Mouse (Mus musculus) erythroblast, adult 5-6 weeks (primary cell): Measurements from ENCODE around the gene Piwil1. TPM values are rescaled to one million over a fixed set of nuclear protein-coding genes. Genes with fewer than 3 reads are reported as not detected.
"Not testable (repeated sequence)": the region's sequence is repeated elsewhere in the genome, so short reads cannot be mapped to it uniquely, and the experiment has no call there.

Experiments used
- ATAC-seq: replicated peaks from 2 replicates; pipeline ENCODE4 v1.8.0; 2016; ENCODE audit warnings: moderate number of reproducible peaks, mild to moderate bottlenecking, moderate TSS enrichment, inconsistent platforms; ENCODE audit not compliant: poor library complexity, low FRiP score, severe bottlenecking
- total RNA-seq, 2 experiments: library from RNA; stranded (forward) in 1 of 2; stranded (reverse) in 1 of 2; fragments of 150-400 nt in 1 of 2; fragments of 200-764, 138-1000 nt in 1 of 2; gene quantifications; 2 replicates each; pipeline versions ENCODE4 v1.2.3 to v1.2.4; 2015 to 2017; ENCODE audit warnings: low replicate concordance in 2 of 2

The Piwil1 gene
- total RNA-seq, 2 experiments from 2014 or later: not detected

DNA sequence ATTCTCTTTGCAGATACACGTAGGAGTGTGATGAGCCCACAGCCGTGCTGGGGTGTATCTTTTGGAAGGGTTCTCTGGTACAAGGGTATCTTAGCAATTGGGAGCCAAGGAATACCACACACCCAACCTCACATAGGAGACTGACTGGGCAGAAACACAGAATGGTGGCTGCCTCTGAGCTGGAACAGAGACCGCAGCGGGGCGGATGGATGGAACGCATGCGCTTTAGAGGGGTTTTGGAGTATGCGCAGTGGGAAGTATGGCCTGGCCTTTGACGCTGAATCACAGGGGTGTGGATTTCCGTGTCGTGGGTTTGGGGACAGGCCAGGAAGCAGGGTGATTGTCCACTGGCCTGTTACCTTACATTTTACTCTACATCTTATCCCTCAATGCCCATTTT, 4.9 kb downstream of the Piwil1 start:
- ATAC-seq: no peak

DNA sequence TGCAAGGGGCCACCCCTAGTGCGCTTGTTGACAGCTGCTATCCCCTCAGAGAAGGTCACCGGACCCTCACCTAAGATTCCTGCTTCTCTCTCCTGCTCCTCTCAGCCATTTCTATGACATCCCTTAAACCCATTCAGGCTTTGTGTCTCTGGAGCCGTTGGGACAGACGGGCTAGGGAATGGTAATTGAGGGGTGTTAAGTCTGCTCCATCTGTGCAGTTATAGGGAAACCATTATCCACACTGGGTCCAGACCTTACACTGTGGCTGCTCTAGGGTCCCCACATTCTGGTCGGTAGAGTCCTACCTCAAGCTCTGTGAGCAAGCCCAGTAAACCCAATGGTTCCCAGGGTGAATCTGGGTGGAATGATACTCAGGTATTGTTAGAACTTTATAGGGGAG, 6.6 kb downstream of the Piwil1 start:
- no peak for ATAC-seq

GRCm38 (mm10) chr5:128710596-128710995, 8.3 kb downstream of the Piwil1 start:
- no peak for ATAC-seq

- ATAC-seq: no peak
Measured at GRCm38 (mm10) chr5:128711847-128712246, 9.5 kb downstream of the Piwil1 start.

- ATAC-seq: no peak
Measured at GRCm38 (mm10) chr5:128715171-128715570, 12.8 kb downstream of the Piwil1 start.

DNA sequence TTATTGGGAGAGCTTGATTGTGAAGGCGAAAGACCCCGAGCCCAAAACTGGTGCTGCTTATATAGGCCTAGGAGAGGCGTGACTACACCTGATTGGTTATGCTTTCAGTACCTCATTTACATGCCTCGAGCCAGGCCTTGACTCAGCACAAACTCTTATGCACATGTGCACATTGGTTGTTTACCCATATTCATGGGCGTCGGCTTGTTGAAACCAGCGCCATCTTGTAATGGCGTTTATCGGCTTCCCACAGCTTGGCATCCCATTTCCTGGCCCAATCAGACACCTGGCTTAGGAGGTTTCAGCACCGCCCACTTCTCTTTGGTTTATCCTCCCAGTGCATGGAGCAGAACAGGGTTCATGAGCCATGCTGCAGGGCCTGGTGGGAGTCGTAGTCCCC, 18.1 kb downstream of the Piwil1 start:
- ATAC-seq: not testable (repeated sequence)

GRCm38 (mm10) chr5:128729341-128729740, 27.0 kb downstream of the Piwil1 start:
- ATAC-seq: no peak

- no peak for ATAC-seq
Measured at GRCm38 (mm10) chr5:128730634-128731033, 28.3 kb downstream of the Piwil1 start.

DNA sequence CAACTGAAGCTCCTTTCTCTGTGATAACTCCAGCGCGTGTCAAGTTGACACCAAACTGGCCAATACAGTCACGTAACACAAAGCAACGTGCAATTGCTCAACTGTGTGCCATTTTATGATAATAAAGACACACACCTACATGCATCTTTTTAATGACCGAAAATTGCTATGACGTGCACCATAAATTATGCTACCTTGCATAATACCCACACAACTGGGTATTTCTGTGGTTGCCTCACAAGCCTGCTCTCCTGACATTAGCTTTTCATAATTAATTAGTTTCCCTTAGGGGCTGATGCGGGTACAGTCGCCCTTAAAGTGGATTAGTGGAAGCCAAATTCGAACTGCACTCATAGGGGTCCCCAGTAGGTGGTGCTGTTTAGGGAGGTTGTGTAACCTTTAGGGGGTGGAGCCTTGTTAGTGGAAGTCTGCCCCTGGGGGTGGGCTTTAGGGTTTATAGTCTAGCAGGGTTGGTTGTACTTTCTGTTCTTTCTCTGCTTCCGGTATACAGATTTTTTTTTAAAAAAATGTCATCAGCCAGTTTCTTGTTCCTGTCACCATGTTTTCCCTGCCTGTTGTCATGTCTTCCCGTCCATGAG, 30.2 kb downstream of the Piwil1 start:
- ATAC-seq: no peak

DNA sequence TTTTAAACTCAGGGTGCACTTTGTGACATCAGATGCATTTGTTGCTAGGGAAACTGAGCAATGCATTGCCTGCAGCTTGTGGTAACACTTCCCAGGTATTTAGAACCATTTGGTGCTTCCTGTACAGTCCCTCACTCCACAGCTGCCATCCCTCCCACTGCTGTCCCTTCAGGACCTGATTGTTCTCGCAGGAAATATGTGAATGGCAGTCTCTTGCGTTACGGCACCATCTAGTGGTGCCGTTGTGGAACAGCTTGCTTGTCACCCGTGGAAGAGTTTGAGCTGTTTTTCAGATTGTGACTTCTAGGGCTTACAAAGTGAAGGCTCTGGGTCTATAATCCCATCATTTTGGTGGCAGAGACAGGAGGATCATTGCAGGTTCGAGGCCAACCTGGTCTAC, 31.6 kb downstream of the Piwil1 start:
- ATAC-seq: no peak

GRCm38 (mm10) chr5:128735921-128736320, 33.6 kb downstream of the Piwil1 start:
- ATAC-seq: no peak

- ATAC-seq: no peak
Measured at GRCm38 (mm10) chr5:128739168-128739837, 37.0 kb downstream of the Piwil1 start.

GRCm38 (mm10) chr5:128739838-128740171, 37.5 kb downstream of the Piwil1 start:
- no peak for ATAC-seq

- ATAC-seq: no peak
Measured at GRCm38 (mm10) chr5:128744351-128744750, 42.0 kb downstream of the Piwil1 start.

- ATAC-seq: no peak
Measured at GRCm38 (mm10) chr5:128745206-128745605, 42.9 kb downstream of the Piwil1 start.

GRCm38 (mm10) chr5:128746261-128746660, 43.9 kb downstream of the Piwil1 start:
- ATAC-seq: no peak

DNA sequence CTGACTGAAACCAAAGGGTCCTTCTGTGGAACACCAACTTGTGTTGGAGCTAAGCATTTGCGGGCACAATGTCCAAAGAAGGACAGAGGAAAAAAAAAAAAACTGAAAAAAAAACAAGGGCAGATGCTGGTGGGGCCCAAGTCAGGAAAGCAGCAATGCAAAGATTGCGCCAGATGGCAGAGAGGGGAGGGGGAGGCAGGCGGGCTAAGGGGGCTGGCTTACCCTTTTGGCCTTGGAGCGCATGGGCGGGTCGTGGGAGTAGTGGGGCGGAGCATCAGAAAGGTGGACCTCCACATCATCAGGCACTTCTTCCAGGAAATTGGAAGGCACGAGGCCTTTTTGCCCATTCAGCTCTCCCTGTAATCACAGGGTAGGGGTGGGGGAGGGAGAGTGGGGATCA, 58.8 kb downstream of the Piwil1 start:
- no peak for ATAC-seq

- no peak for ATAC-seq
Measured at GRCm38 (mm10) chr5:128769026-128769631, 66.8 kb downstream of the Piwil1 start.

DNA sequence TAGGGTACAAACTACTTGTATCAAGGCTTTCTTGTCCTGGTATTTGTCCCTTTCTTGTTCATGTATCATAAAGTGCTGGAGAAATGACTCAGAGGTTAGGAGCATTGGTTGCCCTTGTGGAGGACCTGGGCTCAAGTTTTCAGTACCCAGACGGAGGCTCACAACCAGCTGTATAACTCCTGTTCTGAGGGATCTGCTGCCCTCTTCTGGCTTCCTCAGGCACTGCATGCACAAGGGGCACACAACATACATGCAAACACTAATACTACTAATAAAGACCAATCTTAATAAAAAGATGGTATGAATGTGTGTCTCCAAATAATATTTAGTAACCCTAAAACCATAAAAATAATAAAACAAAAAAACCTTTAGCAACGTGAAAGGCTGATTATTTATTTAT, 74.1 kb downstream of the Piwil1 start:
- ATAC-seq: no peak

DNA sequence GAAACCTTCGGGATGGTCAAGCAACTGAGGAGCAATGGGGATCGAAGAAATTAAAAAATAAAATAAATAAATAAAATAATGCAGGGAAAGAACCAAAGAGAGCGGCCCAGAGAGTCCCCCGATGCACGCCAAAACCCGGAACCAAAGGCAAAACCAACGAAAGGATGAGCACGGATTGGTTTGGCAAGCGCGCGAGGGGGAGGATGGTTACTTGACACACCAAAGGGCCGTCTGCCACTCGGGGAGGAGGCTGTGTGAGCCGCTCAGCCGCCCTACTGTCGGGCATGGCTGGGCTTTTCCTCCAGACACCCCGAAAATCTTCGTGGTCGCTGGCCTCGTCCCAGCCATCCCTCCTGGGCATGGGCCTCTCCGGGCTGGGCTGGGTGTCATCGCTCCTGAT, 79.3 kb downstream of the Piwil1 start:
- no peak for ATAC-seq

- ATAC-seq: no peak
Measured at GRCm38 (mm10) chr5:128800592-128800991, 98.3 kb downstream of the Piwil1 start.
